Mouse (Mus musculus): Measurements from ENCODE around the gene Klri1. TPM values are rescaled to one million over a fixed set of nuclear protein-coding genes. Genes with fewer than 3 reads are reported as not detected.
"Not testable (repeated sequence)": the region's sequence is repeated elsewhere in the genome, so short reads cannot be mapped to it uniquely, and the experiment has no call there.

Klri1 gene
- 0.15 TPM in 1 of 2 replicates, not detected in the other for polyA plus RNA-seq (2012; rRNA removed)

DNA sequence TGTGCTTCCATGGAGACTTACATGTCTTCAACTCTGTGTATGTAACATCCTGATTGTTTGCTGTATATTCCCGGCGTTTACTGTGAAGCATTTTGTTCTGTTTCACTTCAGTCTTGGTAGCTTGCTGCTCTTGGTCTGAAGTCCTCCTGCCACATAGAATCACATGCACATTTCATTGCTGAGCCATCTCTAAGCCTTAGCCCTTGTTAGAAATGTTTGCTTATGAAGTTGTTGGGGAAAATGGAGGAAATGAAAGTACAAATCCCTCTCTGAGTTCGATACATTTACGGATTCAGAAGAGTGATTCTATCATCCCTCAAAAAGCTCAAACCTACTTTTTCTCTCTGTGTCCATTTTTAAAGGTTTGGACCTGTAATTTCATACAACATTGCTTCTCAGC is at the start of gene Klri1:
Klri1 (minus strand) TSS at position 101 of the 400 bp plus-strand sequence.
- no peak for DNase-seq (ENCODE audit: low read depth)

DNA sequence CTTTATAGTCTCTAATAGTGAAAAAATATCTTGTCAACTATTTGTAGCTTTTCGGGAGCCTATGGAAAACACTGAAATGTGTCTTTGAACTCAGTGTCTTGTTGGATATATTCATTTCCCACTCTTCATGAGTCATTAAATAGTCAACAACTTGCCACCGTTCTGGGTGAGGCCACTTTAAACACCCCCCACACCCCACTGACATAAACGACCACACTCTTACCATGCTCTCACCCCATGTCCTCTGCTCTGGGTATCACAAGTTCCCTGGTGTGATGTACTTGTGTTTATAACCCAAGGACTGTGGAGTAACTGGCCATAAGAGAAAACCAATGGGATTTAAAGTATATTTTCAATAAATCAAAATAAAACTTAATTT is 30.7 kb upstream of the Klri1 start:
- DNase-seq (ENCODE audit: low read depth) = no peak

DNA sequence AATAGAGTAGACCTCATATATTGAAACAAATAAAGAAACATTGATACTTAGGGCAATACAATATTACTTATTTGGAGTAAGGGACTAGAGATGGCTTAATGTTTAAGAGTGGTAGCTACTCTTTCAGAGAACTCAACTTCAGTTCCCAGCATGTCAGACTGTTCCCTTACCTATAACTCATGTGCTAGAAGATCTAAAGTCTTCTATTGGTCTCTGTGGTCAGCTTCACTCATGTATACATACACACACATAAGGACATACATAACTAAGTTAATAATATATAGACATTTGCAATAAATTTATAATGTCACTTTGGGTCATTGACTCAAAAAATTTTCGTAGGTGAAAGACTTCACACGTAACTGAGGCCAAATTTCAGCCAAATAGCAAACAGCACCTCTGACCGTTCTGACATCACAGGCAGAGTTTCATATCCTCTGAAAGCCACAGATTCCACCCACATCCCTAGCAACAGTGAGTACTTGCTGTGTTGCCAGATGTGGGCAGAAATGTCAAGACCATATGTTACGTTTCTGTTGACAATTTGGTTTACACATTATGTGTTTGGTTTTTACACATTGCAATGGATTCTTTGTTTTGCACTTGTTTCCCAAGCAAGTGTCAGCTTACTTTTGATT is 30.2 kb upstream of the Klri1 start:
- no peak for DNase-seq (ENCODE audit: low read depth)

DNA sequence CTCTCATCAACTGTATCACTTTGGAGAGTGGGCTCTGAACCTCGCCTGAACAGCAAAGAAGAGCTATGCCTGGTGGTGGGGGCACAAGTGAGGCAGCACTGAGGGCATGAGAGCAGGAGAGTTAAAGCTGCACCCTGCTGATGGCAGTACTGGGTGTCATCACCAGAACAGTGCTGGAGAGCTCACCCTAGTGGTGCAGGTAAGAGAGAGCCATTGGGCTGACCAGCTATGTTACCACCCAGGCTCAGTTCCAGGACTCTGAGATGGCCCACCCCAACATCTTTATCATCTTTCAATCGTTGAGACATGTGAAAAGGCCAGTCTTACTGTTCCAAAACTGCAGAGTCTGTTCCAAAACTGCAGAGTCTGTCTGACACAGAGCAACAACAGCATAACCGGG is 29.2 kb upstream of the Klri1 start:
- DNase-seq (ENCODE audit: low read depth) = no peak

DNA sequence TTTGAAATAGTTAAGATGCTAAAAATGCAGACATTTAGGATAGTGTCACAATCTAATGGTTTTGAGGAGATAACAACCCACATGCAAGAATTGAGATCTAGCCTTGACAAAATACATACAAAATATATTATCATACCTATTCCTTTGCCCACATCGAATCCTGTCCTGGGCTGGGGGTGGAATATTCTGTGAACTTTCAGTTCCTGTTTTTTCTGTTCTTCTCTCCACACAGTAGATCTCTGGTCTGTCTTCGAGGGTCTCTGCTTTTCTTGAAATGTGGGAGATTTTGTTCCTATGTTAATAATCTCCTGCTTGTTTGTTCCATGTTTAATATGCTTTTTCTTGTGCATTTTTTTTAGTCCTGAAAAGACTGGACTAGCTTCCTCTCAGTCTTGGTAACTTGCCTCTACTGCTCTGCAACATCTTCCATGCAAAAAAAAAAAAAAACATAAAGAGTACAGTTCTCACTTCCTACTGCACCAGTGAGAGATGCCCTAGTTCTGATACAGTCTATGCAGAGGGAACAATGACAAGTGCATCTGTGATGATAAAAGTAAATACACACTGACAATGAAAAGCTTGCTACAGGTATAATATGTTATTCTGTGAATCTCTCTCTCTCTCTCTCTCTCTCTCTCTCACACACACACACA is 23.3 kb upstream of the Klri1 start, which contains the start of gene Klri2:
Klri2 (minus strand) TSS at position 416 of the 653 bp plus-strand sequence.
- no peak for DNase-seq (ENCODE audit: low read depth)

DNA sequence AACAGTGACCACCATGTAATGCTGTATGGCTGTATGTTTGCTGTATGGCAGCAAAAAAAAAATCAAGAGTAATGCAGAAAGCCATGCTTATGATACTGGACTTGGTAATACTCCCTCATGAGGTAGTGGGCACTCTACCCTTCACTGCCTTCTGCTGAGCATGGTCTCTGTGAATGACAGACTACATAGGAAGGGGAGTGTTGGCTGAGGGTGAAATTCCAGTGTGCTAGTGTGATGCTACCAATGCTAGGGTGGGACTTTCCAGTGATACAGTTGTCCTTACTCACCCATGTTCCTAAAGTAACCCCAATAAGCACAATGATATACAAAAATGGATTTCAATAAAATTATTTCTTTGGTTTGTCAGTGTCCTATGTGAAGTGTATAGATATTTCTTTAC is 19.5 kb upstream of the Klri1 start:
- DNase-seq (ENCODE audit: low read depth) = no peak

DNA sequence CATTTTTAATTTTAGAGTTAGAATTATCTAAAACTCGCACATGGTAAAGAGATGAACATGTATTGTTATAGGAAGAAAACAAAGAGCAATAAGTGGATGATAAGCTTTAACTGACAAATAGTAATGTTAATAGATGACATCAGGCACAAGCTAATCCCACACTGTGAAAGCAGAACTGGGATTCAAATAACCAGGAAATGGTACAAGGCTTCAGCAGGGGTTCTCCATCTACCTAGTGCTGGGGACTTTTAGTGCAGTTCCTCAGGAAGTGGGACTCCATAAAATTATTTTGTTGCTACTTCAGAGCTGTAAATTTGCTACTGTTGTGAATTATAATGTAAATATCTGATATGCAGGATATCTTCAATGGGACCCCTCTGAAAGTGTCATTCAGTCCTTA is 10.3 kb upstream of the Klri1 start:
- no peak for DNase-seq (ENCODE audit: low read depth)

DNA sequence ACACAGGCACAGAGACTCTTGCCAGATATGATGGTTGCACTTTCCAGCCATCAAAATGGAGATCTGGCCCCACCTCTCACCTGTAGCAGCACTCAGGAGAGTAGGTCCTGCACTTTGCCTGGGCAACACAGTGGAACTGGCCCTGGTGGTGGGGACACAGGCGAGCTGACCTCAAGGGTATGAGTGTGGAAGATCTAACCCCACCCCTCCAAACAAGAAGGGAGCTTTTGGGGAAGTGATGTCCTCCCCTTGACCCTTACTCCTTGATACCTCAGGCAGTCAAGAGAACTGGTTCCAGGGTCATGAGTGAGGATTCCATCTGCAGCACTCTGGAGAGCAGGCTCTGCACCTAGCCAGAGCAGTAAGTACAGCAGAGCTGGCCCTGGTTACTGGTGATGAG is 4.5 kb upstream of the Klri1 start:
- DNase-seq (ENCODE audit: low read depth) = no peak

DNA sequence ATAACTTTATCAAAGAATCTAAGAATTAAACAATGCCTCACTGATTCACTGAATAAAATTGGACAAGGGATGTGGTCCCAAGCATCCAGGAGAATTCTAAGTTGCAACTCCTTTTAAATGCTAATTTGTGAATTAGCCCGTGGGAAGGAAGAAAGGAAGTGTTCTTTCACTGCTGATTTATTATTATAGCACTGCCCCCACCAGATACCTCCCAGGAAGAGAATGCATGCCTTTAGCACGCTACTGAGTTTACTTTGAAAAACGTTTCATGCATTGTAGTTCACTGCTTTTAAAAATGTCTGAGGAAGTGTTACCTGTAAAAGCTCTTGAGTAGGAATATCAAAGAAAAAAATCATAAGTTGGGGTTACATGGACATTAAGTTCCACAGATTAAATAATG is 3.6 kb upstream of the Klri1 start:
- DNase-seq (ENCODE audit: low read depth) = no peak

DNA sequence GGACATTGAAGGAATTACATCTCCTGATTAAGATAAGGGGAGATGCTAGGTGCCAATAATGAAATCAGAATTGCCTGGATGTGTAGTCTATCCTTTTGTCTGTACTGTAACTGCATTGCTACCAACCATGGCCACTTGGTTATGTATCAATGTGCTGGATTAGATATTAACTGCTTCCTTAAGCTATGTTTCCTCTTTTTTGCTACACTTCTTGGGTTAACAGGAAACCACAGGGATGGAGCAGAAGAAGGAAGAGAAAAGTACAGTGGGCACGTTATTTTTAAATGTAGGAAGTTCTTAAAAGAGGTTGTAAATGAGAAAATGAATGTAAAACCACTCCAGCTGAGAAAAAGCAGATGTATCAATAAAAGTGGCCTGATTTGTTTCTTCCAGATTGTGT is 3.4 kb downstream of the Klri1 start:
- no peak for DNase-seq (ENCODE audit: low read depth)

DNA sequence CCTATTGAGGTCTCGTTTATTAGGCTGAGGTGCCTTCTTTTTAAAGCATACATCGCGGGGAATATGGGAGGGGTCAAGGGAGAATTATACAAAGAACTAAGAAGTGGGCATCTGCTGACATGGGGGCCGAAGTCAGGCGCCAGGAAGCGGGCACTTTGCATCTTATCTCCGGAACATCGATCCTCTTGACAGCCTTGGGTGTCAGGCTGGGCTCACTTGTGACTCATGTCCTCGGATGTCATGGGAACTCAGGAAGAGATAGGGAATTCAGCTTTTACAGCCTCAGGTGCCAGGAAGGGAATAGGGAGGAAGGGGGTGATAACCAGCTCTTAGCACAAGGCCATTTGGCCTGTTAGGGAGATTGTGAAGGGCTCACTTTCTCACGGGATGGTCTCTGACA is 25.5 kb downstream of the Klri1 start:
- not testable (repeated sequence) for DNase-seq (ENCODE audit: low read depth)

DNA sequence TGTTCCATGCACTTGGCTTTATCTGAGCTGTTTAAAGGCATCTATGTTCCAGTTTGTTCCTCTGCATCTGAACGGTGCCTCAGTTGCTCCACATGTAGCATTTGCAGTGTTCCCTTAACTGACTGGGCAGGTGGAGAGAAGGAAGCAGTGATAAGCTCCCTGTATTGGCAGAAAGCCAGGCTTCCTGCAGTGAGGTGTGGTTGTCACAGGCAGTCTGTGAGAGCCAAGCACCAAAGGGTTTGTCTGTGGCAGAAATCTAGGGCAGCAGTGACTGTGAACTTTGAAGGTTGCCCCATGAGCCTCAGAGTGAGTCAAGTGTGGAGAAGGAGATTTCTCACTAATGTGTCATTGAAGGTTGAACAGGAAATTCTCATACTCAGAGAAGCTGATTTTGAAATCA is 36.6 kb downstream of the Klri1 start:
- no peak for DNase-seq (ENCODE audit: low read depth)

DNA sequence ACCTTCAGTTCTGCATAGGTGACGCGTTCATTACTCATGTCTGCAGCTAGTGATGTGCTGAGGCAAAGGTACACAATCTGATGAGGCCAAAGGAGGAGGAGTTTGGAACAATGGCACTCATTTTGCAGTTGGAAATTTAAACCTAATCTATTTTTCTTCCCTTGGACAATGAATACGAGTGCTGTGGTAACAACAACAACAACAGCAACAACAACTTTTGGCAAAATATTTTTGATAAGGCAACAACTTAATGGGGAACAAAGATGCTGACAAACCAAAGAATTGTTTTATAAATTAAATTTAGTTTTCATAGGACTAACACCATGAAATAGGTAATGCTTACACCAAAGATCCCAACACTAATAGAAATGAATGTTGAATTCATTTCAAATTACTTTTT is 38.1 kb downstream of the Klri1 start, which contains the start of gene Klrc1:
Klrc1 (minus strand) TSS at position 101 of the 400 bp plus-strand sequence.
- DNase-seq (ENCODE audit: low read depth) = no peak

DNA sequence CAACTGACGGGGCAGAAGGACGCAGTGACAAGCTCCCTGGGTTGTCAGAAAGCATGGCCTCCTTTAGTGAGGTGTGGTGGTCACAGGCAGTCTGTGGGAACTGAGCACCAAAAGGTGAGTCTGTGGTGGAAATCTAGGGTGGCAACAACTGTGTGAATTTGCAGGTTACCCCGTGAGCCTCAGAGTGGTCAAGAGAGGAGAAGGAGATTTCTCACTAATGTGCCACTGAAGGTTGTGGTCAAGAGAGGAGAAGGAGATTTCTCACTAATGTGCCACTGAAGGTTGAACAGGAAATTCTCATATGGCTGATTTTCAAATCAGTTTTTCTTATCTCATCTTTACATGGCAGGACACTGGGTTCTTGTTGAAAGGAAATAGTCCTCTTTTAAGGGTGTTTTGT is 55.6 kb downstream of the Klri1 start:
- not testable (repeated sequence) for DNase-seq (ENCODE audit: low read depth)

DNA sequence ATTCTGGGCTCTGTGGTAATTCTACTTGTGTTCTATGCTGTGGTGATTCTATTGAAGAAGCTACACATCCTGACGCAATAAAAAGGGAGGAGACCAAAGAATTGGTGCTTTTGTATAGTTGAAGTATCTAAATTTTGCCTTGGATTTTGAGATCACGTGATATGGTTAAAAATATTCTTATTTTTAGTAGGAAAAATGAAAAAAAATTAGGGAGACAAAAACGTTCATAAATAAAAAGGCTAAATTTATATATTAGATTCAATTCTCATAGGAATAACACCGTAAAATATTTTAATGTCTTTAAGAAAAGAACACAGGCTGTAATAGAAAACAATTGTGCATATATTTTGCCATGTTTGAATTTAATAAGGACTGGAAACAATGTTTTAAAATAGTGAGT is 56.3 kb downstream of the Klri1 start, which contains the start of gene Klrc2:
Klrc2 (minus strand) TSS at position 101 of the 400 bp plus-strand sequence.
- not testable (repeated sequence) for DNase-seq (ENCODE audit: low read depth)

Other genes with a start within 250 kb of the Klri1 start
- gene Olr1, start 210.0 kb downstream of the Klri1 start, polyA plus RNA-seq (2012; rRNA removed) = 0.15 and 0.16 TPM in 2 replicates
- 0.07 and 0.33 TPM in 2 replicates for gene Tmem52b, start 204.6 kb downstream of the Klri1 start, polyA plus RNA-seq (2012; rRNA removed)
- gene Gabarapl1, start 184.0 kb downstream of the Klri1 start, polyA plus RNA-seq (2012; rRNA removed) = 103 and 116 TPM in 2 replicates
- gene Klre1, start 139.2 kb downstream of the Klri1 start, polyA plus RNA-seq (2012; rRNA removed) = 0.18 and 0.20 TPM in 2 replicates
- gene Klrd1, start 125.3 kb downstream of the Klri1 start, polyA plus RNA-seq (2012; rRNA removed) = 0.16 and 0.37 TPM in 2 replicates
- gene Klrk1, start 93.3 kb downstream of the Klri1 start, polyA plus RNA-seq (2012; rRNA removed) = 0.47 and 0.58 TPM in 2 replicates
- 0.34 TPM in 1 of 2 replicates, not detected in the other for gene Klrc3, start 73.8 kb downstream of the Klri1 start, polyA plus RNA-seq (2012; rRNA removed)
- 0.16 TPM in 1 of 2 replicates, not detected in the other for gene Klrc2, start 56.4 kb downstream of the Klri1 start, polyA plus RNA-seq (2012; rRNA removed)
- gene Klrc1, start 38.2 kb downstream of the Klri1 start, polyA plus RNA-seq (2012; rRNA removed) = 0.43 and 0.55 TPM in 2 replicates
- 0.08 TPM in 1 of 2 replicates, not detected in the other for gene Klri2, start 23.4 kb upstream of the Klri1 start, polyA plus RNA-seq (2012; rRNA removed)
- not detected in 2 replicates for gene Gm156, start 67.1 kb upstream of the Klri1 start, polyA plus RNA-seq (2012; rRNA removed)
- not detected in 2 replicates for gene Gm17631, start 145.5 kb upstream of the Klri1 start, polyA plus RNA-seq (2012; rRNA removed)
- 0.12 TPM in 1 of 2 replicates, not detected in the other for gene Klra17, start 159.5 kb upstream of the Klri1 start, polyA plus RNA-seq (2012; rRNA removed)
- not detected in 2 replicates for gene Klra5, start 200.5 kb upstream of the Klri1 start, polyA plus RNA-seq (2012; rRNA removed)

Measured in gonadal fat pad, adult 2 months (tissue).